Mouse (Mus musculus): ENCODE data around the gene Zc3h12d.

Gene Zc3h12d

DNA sequence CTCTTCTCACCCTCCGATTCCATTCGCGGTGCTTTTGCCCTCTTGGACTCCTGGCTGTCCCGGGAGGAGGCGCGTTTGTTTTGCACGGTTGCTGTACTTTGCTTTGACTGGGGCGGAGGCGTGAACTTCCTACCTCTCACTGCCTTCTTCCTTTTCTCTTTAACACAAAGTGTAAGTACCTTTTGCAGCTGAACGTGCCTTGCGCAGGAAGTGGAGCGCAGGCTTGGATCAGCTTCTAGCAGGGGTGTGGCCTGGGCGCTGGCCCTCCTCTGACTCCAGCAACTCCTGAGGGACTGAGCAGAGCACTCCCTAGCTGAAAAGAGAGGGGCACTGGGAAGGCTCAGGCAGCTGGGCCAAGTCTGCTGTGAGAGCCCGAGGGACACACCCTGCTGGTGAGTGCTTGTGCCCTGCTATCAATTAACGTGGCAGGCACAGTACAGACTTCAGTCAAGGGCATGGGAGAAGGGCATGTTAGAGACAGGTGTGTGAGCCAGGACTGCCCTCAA, at the start of gene Zc3h12d:
TSS of gene Zc3h12d (plus strand) at position 300 of the 506 bp plus-strand sequence.
- DNase-seq: no peak

DNA sequence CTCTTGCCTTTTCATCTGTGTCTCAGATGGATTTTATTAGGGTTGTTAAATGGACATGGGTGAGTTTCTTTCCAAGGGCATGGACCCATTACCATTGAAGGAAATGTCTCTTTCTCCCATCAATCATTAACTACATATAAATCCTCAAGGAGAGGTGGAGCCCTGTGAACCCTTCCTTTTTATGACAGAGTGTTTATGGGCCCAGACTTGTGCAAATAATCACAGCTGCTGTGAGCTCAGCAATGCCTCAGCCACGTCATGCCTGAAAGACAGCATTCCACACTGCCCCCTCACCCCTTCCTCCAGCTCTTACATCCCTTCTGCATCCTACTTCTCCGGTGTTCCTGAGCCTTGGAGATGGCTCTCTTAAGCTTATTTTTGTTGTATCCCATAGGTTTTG, 45.0 kb upstream of the Zc3h12d start:
- no peak for DNase-seq

DNA sequence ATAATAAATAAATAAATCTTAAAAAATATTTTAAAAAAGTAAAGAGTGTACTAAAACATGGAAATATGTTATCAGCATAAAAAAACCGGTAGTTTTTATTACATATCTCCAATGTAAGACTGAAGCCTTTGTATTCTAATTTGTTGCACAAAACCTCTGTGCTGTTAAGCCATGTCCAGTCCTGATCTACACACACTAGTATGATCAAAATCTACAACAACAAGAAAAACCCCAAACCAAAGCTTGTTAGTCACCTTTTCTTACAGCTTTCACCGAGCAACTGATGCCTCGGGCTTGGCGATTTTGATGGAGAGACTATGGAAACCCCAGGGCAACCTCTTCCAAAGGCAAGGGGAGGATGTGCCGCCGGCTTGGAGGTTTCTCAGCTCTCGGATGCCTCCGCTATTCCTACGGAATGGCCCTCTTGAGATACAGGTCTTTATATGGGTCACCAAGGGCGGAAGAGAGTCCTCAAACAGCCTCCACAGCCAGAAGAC, 40.0 kb upstream of the Zc3h12d start:
- no peak for DNase-seq

DNA sequence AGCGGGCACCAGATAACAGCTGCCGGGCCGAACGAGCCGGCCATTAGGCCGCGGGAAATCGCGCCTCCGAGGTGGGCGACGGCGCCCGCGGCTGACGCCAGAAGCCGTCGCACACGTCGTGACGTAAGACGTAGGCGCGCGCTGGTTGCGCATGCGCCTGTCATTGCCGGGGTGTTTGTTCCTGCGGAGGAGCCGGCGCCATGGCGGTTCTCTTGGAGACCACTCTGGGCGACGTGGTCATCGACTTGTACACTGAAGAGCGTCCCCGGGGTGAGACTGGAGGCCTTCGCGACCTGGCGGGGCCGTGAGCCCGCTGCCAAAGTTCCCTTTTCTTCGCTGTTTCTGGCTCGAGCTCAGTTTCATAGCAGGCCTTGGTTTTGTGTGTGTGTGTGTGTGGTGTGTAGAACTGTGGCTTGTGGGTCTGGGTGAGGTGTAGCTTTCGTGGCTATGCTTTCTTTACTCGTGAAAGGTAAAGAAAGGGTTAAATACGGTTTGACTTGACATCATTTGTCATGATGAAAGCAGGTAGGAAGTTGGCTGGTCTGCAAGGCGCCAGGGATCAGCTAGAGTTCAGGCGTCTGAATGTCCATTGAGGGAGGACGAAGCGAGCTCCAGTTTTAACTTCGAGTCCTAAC, 39.4 kb upstream of the Zc3h12d start, which contains the start of the genes Ginm1 and Ppil4:
TSS of gene Ginm1 (minus strand) at position 74 of the 635 bp plus-strand sequence.
TSS of gene Ppil4 (plus strand) at position 141 of the 635 bp plus-strand sequence.
- peak; percentile 91 for DNase-seq

DNA sequence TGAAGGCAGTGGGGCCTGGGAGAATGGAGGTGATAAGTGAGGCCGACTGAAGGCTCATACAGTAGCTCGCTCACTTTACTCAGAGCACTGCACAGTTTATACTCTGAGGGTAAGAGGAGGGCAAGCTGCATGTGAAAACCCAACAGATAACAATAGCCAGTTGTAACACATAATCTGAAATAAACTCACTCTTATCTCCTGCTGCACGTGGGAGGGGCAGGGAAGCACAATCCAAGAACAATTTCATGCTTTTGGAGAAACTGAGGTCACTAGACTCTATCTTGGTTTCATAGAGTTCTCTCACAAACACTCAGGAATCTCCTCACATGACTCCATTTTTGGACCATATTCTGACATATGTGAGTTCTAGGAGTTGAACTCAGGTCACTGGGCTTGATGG, 31.0 kb upstream of the Zc3h12d start:
- DNase-seq: no peak

DNA sequence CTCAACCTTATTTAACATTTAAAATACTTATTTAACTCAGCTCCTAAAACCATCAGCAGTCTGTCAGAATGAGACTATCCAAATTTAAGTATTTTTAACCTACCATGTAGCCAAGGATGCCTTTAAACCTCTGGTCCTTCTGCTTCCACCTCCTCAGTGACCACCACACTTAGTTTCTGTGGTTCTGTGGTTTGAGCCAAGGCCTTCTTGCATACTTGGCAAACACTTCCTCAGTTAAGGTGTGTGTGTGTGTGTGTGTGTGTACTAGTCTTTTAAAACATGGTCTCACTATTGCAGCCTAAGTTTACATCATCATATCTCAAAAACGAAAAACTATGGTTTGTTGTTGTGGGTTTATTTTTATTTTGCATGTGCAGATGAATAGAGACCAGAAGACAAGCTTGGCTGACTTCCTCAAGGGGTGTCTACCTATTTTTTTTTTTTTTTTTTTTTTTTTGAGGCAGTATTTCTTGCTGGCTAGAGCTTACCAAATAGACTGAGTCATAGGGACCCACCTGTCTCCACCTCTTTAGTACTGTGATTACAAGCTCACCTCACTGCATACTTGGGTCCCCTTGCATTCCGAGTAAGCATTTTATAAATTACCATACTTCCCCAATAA, 29.6 kb upstream of the Zc3h12d start:
- no peak for DNase-seq

DNA sequence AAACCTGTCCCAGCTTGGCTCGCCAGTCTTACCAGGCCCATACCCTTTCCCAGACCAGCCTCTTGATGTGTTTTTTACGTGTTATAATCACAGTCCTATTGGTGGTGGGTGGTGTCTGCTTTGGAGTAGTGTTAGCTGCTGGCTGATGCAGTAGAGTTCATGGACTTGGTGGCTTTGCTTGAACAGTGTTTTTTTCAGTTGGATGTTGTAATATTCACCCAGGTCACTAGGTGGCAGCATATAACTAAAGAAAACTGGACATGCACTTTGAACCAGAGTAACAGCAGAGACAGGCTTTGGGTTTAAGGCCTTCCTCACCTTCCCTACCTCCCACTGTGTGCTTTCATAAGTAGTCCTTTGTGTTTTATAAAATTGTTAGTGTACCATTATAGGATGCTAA, 22.3 kb upstream of the Zc3h12d start:
- peak; percentile 39 for DNase-seq

DNA sequence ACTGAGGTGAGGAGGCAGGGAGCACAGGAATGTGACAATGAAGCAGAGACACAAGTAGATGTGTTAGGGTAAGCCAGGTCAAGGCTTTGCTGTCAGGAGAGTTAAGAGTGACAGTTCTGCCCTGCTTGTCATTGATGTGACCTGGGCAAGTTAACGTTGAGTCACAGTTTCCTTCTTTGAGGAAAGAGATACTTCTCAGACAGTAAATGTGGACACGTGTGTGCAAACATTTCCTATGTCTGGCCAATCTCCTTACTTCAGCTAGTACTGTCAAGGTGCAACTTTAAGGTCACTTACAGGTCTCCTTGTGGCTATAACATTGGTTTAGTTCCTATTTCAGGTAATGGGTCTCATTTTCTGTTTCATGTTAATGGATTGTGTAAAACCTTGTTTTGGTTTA, 15.8 kb upstream of the Zc3h12d start:
- no peak for DNase-seq

DNA sequence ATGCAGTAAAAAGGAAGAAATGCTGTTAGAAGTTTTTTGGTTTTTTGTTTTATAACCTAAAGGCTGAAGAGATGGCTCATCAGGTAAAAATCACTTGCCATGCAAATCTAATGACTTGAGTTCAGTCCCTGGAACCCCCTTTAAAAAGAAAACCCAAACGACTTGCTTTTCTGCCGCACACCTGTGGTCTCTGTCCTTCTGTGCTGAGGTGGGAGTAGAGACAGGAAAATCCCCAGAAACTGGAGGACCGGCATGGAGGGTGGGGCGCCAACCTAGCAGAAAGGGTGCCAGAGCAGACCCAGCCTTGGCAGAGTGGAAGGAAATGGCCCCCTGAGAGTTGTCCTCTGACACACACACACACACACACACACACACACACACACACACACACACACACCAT, 13.6 kb upstream of the Zc3h12d start:
- no peak for DNase-seq

DNA sequence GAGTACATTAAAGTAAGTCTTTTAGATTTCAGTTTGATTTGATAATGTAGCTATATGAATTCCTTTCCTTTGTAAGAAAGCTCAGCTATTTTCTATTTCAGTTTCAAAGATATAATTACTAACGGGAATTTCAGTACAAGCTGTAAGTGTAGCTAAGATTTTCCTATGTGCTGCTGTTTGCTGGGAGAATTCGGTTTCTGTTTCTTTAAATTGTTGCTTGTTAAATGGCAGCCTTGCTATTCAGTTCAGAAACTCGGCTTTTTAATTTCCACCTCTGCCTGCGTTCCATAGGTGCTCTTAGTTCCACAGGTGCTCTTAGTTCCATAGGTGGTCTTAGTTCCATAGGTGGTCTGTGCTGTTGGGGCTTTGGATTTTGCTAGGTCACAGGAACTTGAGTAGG, 13.1 kb upstream of the Zc3h12d start:
- no peak for DNase-seq

DNA sequence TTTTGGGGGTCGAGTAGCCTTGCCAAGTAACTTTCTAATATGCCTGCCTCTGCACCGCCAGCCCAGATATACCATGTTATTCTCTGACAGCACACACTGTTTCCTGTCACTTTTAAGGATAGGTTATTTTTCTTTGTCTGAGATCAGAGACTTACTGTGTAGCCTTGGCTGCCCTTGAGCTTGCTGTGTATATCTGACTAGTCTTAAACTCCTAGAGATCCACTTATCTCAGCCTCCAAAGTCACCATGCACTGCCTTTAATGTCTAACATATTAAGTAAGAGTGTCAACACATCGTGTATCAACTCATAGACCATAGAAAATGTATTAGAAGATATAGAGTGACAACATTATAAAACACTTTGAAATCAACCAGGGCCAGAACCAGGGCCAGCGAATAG, 12.7 kb upstream of the Zc3h12d start:
- no peak for DNase-seq

DNA sequence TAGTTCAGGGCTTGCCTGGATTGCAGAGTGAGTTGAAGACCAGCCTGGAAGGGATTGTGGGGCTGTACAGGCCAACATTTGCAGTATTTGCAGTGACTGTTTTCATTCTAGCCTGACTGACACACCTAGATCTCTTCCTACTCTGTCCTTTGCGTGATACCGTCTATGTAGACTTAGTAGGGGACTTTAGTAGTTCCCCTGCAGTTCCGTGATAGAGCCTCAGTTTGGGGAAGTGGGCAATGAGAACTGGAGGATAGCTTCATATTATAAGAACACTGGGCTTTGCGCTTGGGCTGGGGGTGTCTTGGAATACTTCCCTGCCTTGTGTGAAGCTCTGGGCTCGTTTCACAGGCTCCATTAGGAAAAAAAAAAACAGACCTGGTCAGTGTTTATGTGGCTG, 12.1 kb upstream of the Zc3h12d start:
- DNase-seq: no peak

DNA sequence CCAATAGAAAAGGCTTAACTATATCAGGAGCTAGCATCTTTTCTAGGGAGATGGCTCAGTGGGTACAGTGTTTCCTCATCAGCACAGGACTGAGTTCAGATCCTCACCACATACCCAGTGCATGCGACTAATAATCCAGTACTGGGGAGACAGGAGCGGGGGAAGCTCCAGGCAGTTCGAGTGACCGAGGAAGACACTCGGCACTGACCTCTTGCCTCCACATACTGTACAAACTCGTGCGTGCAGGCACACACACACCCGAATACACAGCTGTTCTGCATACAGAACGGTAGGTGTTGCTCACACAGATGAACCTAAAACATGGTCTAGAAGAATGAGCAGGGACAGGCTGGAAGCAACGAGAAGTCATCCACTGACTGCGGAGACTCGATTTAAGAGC, 10.3 kb upstream of the Zc3h12d start:
- no peak for DNase-seq

DNA sequence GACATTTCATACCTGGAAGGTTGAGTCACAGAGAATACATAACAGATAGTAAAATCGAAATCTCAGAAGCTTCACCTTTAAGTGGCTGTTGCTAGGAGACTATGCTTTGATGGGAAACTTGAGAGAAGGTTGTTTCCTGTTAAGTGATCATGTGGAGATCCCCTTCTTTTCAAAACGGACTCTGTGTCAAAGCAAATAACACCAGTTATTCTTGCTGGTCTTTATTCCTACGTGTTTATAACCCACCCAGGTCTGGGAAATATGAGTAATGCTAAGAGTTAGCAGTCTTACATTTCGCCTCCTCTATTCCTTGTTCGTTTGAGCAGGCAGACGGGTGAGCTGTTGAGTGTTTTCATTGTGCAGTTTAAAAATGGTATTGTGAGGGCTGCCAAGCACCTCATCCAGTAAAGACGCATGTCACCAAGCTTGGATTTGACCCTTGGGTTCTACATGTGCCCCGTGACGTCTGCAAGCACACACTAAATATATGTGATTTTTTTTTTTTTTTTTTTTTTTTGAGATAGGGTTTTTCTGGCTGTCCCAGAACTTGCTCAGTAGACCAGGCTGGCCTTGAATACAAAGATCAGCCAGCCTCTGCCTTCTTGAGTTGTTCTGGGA, 7.5 kb upstream of the Zc3h12d start:
- no peak for DNase-seq

DNA sequence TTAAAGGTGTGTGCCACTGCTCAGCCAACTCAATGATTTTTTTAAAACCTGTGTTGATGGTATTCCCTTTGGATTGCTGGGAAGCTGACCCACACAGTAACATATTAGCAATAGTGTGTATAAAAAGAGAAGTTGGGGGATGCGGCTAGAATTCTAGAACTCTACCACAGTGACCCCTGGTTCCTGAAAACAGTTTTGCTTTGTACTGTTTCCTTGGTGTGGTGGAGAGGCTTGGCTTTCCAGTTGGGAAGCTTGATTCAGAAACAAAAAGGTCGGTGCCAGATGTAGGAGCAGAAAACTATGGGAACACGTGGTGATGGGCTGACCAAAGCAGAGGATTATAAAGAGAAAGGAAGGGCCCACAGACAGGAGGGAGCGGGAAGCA, 7.0 kb upstream of the Zc3h12d start:
- DNase-seq: no peak

DNA sequence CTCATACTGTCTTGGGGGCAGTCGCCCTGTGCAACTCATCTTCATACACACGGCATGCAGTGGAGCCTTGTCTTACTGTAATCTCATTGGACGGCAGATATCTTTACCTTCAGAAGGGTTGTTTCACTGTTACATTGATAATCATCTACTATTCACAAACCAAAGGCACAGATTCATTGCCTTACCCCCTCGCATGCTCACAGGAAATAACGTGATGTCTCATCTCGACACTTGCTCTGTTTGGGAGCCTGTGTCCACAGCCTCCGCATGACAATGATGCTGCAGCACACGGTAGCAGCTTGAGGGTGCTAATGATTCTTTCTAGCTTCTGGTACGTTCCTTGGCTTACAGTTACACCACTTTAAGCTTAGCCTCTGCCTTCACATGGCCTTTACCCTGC, 6.2 kb upstream of the Zc3h12d start:
- no peak for DNase-seq

DNA sequence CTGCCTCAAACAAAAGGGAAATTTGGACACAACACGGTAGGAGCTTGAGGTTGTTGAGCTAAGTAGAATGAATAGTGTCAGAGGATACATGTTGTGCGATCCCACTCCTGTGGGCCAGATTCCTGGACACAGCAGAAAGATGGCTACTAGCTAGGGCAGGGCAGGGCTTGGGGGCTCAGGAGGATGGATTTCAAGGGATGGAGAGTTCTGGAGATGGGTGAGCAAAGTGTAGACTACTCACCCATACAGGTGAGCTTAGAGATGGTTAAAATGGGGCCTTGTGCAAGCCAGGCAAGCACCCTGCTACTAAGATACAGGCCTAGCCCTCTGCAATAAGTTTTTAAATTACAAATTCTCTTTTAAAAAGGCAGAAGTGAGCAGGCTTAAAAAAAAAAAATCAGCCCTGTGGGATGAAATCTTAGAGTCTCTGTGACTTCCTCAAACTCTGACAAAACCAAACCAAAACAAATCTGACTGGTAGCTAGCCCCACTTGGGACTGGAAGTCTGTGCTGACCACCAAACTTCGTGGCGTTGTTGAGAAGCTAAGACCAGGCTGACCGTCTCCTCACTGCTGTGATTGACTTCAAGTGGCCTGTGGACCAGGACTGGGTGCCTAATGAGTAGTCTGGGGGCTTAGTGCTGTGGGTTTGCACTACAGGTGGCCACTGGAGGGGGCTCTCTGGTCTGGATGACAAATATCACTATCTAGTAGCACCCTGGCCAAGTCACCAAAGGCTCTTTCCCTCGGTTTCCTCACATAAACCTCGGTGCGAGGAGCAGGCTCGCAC, 1.3 kb downstream of the Zc3h12d start:
- DNase-seq: no peak

DNA sequence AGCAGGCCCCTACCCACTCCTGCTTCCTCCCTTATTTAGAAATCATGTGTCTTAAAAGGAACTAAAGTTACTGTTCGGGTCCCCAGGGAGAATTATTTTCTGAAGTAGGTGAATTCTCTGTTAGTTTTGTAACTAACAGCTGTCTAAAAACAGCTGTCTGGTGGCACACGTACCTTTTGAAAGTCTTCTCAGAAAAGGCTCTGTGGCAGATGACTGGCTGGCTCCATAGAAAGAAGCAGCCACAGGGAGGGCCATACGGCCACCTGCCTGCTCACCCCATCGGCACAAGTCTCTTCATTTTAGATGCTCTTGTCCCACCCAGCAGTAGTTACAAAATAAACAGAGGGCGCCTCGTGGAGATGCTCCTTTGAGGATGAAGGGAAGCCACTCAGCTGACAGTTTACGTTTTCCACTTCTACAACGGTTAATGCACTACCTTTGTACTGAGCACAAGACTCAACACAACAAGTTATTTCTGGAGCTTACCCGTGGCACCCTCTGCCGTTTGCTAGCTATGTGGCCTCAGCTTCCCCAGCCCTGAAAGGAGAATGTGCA, 2.5 kb downstream of the Zc3h12d start:
- no peak for DNase-seq

DNA sequence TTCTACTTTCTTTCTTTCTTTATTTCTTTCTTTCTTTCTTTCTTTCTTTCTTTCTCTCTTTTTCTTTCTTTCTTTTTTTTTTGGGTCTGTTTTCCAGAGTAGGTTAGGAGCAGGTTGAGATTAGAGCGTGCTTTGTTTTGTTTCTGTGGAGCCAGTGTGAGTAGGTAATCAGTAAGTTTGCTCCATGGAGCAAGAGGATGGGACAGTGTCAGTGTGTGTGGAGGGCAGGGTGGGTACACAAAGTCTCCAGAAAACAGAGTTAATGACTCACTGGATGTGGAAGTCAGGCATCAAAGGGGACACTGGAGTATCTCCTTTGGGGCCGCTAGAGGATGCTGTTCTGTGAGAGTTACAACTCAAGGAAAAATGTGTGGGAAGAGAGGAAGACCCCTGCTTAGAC, 4.6 kb downstream of the Zc3h12d start:
- DNase-seq: no peak

DNA sequence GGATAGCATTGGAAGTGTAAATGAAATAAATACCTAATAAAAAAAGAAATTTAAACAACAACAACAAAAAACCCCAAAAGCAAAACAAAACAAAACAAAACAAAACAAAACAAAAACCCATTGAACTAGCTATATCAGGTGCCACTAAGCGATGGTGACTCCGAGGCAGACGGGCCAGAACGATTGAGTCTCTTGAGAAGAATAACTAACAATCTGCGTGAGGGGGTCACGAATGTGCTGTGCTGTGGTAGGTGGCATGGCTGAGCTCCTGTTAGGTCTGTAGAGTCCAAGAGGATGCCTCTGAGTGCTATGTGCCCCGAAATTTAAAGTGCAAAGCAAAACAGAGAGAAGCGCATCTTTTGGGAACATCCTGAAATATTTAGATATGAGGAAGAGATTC, 5.2 kb downstream of the Zc3h12d start:
- no peak for DNase-seq

DNA sequence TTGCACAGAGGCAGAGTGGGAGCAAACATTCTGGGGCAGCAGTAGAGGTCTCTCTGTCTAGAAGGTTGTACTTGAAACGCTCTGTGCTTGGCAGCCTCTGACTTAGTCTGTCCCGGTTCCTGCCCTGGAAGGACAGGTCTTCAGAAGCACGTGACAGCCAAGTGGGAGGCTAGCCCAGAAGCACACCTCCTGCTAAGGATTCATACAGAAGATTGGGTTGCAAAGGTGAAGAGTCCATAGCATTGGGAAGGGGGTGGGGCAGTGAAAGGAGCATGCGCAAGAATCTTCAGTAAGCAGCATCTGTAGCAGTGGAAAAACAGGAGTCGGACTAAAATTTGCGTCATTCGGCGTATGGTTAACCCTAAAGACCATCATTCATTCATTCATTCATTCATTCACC, 5.8 kb downstream of the Zc3h12d start:
- no peak for DNase-seq

DNA sequence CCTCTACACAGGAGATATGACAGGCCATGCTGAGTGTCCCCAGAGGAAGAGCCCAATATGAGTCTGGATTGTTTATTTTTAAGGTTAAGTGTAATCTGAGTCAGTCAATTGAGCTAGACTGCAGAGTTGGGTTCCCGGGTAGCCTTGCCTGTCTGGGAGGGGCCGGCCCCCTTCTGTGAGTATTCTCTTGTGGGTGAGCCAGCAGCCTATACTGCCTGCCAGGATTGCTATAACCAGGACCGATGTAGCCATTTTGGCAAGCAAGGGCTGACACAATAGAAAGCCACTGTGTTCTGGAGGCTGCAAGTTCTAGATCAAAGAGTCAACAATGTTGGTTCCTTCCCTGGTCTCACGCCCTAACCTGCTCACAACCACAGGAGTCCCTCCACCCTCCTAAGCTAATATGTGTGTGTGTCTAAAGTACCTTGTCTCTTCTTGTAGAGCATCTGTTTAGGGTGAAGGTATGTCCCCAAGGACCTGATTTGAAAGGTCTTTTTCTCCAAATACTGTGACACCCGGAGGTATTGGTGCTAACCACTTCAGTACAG, 6.7 kb downstream of the Zc3h12d start:
- no peak for DNase-seq
